Mouse (Mus musculus) right cerebral cortex, postnatal 36 days (tissue): ENCODE data around the gene Mdc1.
A peak's percentile ranks its signal among the peaks of the same experiment; 100 is the strongest.
"Not testable (repeated sequence)": the region's sequence is repeated elsewhere in the genome, so short reads cannot be mapped to it uniquely, and the experiment has no call there.

Source experiments
- DNase-seq, 2 experiments: peaks; one replicate each; pipeline ENCODE4 v3.0.0; 2022; ENCODE audit warnings: low spot score in 2 of 2, mixed read lengths in 1 of 2

Gene Mdc1

GRCm38 (mm10) chr17:35822564-35822963 lies 18.8 kb upstream of the Mdc1 start:
- DNase-seq: no peak

DNA sequence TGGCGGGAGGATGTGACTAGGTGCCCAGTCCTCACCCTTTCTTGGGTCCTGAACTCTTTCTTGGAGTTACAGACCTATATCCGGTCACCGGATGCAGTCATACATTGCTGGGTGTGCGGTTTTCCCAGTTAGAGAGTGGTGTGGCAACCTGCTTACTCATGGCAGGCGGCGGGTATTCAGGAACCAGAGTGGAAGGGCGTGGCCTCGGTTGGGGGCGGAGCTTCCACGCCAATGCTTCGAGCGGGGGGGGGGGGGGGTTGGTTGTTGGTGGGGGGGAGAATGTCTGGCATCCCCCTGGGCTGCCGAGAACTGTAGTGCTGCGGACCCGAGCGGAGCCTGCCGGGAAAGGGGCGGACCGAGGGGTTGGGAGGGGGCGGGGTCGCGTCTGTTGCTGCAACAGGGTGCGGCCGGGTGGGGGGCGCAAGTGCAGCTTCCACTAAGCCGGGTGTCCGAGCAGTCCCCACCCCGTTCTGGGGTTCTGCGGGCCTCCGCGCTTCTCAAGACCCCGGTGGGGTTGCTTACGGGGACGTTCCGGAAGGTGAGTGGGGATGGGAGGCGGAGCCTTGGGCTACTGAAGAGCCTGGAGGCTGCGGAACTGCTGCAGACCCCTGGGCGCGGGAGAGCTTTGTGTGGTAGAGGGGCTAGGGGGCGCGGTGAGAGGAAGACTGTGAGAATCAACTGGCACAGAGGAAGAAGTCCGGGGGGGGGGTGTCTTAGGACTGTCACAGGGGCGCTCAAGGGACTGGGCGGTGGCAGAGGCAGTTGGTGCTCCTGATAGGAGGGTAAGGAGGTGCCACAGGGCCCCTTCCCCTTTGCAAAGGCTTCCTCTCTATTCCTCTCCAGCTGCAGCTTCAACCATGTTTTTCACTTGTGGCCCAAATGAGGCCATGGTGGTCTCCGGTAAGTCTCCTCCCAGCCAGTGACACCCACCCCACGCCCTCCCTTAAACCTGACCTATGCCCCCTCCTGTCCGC lies 18.1 kb upstream of the Mdc1 start, which contains the start of gene Flot1:
TSS of gene Flot1 (plus strand) at position 267 of the 974 bp plus-strand sequence.
- peak; percentile 60 to 63 for DNase-seq

- DNase-seq: no peak
These were observed 16.9 kb upstream of the Mdc1 start for GRCm38 (mm10) chr17:35824402-35824801.

DNA sequence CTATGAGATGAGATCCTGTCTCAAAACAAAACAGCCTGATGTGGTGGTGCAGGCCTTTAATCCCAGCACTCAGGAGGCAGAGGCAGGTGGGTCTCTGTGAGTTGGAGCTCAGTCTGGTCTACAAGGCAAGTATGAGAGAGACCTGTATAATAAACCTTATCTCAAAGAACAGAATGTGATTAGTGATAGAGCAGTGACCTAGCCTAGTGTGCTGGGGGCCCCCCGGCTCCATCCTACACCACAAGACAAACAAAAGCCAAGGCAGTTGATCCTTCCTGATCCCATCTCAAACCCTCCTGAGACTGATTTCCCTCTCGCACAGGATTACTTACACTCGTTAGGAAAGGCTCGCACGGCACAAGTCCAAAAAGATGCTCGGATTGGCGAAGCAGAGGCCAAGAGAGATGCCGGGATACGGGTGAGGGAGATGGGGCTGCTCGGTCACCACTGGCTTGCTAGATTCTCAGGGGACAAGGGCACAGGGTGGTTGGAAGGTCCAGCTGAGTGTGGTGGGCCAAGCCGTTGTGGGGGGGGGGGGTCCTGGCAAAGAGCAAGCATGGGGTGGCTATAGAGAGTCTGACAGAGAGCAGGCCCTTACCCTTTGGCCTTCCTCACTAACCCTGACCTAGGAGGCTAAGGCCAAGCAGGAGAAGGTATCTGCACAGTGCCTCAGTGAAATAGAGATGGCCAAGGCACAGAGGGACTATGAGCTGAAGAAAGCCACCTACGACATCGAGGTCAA lies 16.0 kb upstream of the Mdc1 start:
- no peak for DNase-seq

GRCm38 (mm10) chr17:35829737-35830136 lies 11.6 kb upstream of the Mdc1 start:
- DNase-seq: peak; percentile 73 to 77

- DNase-seq: no peak
These were observed 8.7 kb upstream of the Mdc1 start for GRCm38 (mm10) chr17:35832400-35833238.

DNA sequence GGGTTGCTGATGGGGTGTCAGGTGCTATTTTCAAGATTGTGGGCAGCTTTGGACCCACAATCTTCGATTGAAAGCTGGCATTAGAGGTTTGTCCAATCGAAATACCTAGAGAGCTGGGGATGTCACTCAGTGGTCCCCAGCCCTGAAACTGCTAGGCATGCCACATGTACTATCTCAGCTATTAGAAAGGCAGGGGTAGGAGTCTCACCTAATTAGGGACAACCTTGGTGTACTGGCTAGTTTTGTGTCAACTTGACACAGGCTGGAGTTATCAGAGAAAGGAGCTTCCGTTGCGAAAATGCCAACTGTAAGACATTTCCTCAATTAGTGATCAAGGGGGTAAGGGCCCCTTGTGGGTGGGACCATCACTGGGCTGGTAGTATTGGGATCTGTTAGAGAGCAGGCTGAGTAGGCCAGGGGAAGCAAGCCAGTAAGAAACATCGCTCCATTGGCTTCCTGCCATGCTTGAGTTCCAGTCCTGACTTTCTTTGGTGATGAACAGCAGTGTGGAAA lies 8.0 kb upstream of the Mdc1 start:
- DNase-seq: no peak

GRCm38 (mm10) chr17:35833894-35834293 lies 7.4 kb upstream of the Mdc1 start:
- no peak for DNase-seq

- DNase-seq: peak in 1 of 2 experiments; percentile 41
These were observed 6.5 kb upstream of the Mdc1 start for GRCm38 (mm10) chr17:35834696-35835422.

DNA sequence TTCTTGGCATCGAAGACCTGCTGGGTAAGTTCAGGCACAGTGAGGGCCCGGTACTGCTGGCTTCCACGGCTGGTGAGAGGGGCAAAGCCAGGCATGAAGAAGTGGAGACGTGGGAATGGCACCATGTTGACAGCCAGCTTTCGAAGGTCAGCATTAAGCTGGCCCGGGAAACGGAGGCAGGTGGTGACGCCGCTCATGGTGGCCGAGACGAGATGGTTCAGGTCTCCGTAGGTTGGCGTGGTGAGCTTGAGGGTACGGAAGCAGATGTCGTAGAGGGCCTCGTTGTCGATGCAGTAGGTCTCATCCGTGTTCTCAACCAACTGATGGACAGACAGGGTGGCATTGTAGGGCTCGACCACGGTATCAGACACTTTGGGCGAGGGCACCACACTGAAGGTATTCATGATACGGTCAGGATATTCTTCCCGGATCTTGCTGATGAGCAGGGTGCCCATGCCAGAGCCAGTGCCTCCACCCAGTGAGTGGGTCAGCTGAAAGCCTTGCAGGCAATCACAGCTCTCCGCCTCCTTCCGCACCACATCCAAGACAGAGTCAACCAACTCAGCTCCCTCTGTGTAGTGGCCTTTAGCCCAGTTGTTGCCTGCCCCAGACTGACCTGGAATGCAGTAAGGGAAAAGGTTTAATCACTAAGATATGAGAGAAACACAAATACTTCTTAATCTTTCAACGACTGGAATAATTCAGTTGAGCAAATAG lies 5.7 kb upstream of the Mdc1 start:
- no peak for DNase-seq

- peak; percentile 78 to 81 for DNase-seq
These were observed 4.9 kb upstream of the Mdc1 start for GRCm38 (mm10) chr17:35836178-35836965.

DNA sequence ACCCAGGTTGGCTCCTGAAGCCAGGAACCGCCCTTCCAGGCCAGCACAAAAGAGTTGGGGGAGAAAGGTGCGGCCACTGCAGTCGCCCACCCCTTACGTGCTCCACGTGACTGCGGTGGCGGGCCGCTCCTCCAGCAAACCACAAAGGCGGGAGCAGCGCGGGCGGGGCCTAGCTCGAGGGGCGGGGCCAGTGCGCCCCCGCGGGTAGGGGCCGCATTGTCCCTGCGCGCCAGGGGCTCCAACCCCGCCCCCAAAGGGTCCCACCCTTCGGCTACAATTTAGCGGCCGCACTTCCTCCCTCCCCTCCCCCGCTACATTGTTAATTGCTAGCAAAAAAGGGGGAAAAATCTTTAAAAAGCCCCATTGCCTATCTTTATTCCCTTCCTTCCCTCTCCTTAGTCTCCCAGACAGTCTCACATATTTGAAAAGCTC lies 4.3 kb upstream of the Mdc1 start:
- DNase-seq: peak; percentile 80 to 84

GRCm38 (mm10) chr17:35837487-35837886 lies 3.8 kb upstream of the Mdc1 start:
- no peak for DNase-seq

GRCm38 (mm10) chr17:35838122-35838544 lies 3.2 kb upstream of the Mdc1 start, which contains the start of gene Tubb5:
Tubb5 (minus strand) TSS chr17:35838306.
- DNase-seq: peak; percentile 97

DNA sequence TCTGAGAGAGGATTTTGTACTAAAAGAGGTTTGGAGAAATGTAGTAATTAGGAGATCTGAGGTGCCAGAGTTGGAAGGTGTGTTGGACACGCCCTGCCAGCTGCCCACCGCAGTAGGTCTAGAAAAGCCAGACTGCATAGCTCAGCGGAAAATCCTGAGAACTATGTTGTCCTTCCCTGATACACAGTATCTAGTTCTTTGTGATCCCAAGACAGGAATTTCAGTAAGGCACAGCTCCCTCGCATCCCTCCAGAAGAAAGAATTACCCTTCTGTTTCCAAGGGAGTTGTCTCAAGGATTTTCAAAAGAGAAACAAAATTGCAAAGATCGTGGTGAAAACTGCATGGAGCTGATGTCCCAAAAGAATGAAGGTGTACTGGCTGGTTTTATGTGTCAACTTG lies 2.7 kb upstream of the Mdc1 start:
- no peak for DNase-seq

DNA sequence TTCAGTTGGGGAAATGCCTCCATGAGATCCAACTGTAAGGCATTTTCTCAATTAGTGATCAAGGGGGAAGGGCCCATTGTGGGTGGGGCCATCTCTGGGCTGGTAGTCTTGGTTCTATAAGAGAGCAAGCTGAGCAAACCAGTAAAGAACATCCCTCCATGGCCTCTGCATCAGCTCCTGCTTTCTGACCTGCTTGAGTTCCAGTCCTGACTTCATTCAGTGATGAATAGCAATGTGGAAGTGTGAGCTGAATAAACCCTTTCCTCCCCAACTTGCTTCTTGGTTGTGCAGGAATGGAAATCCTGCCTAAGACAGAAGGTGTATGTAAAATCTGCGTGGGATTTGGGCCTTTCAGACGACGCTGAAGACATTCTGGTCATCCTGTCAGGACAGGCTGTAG lies 2.3 kb upstream of the Mdc1 start:
- not testable (repeated sequence) for DNase-seq

GRCm38 (mm10) chr17:35840561-35840960 lies 754 bp upstream of the Mdc1 start:
- DNase-seq: no peak

DNA sequence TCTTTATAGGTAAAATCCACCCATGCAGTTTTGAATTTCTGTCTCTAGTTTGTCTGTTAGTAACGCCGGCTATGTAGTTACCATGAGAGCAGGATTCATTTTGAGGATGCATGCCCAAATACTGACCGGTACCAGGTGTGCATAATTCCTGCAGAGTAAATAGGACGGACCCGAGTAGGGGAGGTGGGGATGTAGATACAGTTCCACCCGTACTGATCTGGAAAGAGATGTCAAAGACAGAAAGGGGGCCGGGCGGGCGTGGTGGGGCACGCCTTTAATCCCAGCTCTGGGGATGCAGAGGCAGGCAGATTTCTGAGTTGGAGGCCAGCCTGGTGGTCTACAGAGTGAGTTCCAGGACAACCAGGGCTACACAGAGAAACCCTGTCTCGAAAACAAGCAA lies 691 bp downstream of the Mdc1 start:
- DNase-seq: no peak

- no peak for DNase-seq
These were observed 2.2 kb downstream of the Mdc1 start for GRCm38 (mm10) chr17:35843514-35843913.
